Mouse (Mus musculus) embryonic fibroblast, embryonic 13.5 days (primary cell): ENCODE measurements around the gene Hhipl1.

ENCODE experiments used
- CTCF ChIP-seq: IDR thresholded peaks from 2 replicates; pipeline ENCODE4 v1.5.1; 2011; ENCODE audit warnings: mild to moderate bottlenecking, control low read depth, low read length, moderate library complexity, borderline replicate concordance; ENCODE audit not compliant: insufficient read depth
- POLR2A ChIP-seq: IDR thresholded peaks from 2 replicates; pipeline ENCODE4 v1.6.1; 2011; ENCODE audit warnings: low read depth, mild to moderate bottlenecking, control low read depth, low read length, moderate library complexity

- TF ChIP-seq CTCF, result no peak
- no peak for TF ChIP-seq POLR2A
Observed at GRCm38 (mm10) chr12:108308363-108308856, 2.3 kb downstream of the Hhipl1 start.
